Mouse (Mus musculus) cerebellum, adult 2 months (tissue): ENCODE results near the gene Csdc2.

Experiments
- CTCF ChIP-seq: fragments of 200-500 bp; IDR thresholded peaks from 2 replicates; pipeline ENCODE4 v1.5.1; 2011; ENCODE audit warnings: low read depth, mild to moderate bottlenecking, control low read depth, low read length, moderate library complexity, borderline replicate concordance; ENCODE audit not compliant: insufficient read depth
- POLR2A ChIP-seq: fragments of 200-500 bp; IDR thresholded peaks from 2 replicates; pipeline ENCODE4 v1.6.1; 2011; ENCODE audit warnings: low read length, control low read depth, borderline replicate concordance; ENCODE audit not compliant: insufficient read depth

- no peak for TF ChIP-seq POLR2A
- TF ChIP-seq CTCF: no peak
Measured at GRCm38 (mm10) chr15:81898751-81899150, 37.8 kb upstream of the Csdc2 start.
